In genomic region chr1:89103505-89103904, GRCm38 (mm10) we compare ENCODE assay signal across 15 mouse cellular contexts. TPM values are rescaled to one million over a fixed set of nuclear protein-coding genes. Genes with fewer than 3 reads are reported as not detected.
DNase-seq lines count a peak whose midpoint lies in the region; ATAC-seq and TF ChIP-seq lines count a peak whose summit lies in the region.
"Had no signal": no experiment of that assay in that cellular context is flagged by ENCODE, and none has a peak within 500 bp of the region (broad histone marks: within the 10 kb centered on the region; RNA-seq: fewer than 3 reads in every experiment).

No protein-coding gene starts in this region.

- peak overlapping the region; percentile 47; the same call in 1 of the 2 replicates for H3K4me2 ChIP-seq in heart, embryonic 14.5 days (ENCODE audit: low read length)
- no peak overlapping the region for H3K4me2 ChIP-seq in lung, embryonic 14.5 days
- no peak overlapping the region for H3K4me2 ChIP-seq in embryonic facial prominence, embryonic 13.5 days
- no peak overlapping the region for H3K4me2 ChIP-seq in heart, postnatal 0 days (ENCODE audit: low read depth, low read length)
- H3K4me2 ChIP-seq: hindbrain, embryonic 13.5 days; midbrain, embryonic 11.5 days had no signal

- no peak for TF ChIP-seq CTCF in lung, embryonic 14.5 days (IDR thresholded peaks at IDR 0.05; ENCODE audit: low read depth)
- TF ChIP-seq CTCF in heart, postnatal 0 days (IDR thresholded peaks at IDR 0.05; ENCODE audit: low read depth): no peak

- no peaks in the 10 kb centered on the region for H3K9me3 ChIP-seq in heart, embryonic 14.5 days (ENCODE audit: control insufficient read depth, low read length)
- H3K9me3 ChIP-seq in lung, embryonic 14.5 days (ENCODE audit: low read depth, low read length): no peaks in the 10 kb centered on the region
- no peaks in the 10 kb centered on the region for H3K9me3 ChIP-seq in embryonic facial prominence, embryonic 13.5 days
- no peaks in the 10 kb centered on the region for H3K9me3 ChIP-seq in heart, postnatal 0 days (replicated peaks; ENCODE audit: control insufficient read depth, low read length)
- H3K9me3 ChIP-seq: hindbrain, embryonic 13.5 days had no signal

- 70% methylated on average over 12 of the region's 12 CpGs for WGBS in heart, embryonic 14.5 days
- WGBS in lung, embryonic 14.5 days: 56% methylated on average over 12 of the region's 12 CpGs
- WGBS in embryonic facial prominence, embryonic 13.5 days: 84% methylated on average over 12 of the region's 12 CpGs
- WGBS in heart, postnatal 0 days: 55% methylated on average over 12 of the region's 12 CpGs

- H3K4me1 ChIP-seq in heart, embryonic 14.5 days (ENCODE audit: control insufficient read depth in 2 of 2, insufficient read depth in 2 of 2, low read length in 2 of 2): peaks cover 52 to 64% of the 10 kb centered on the region in 2 experiments
- H3K4me1 ChIP-seq in lung, embryonic 14.5 days (ENCODE audit: insufficient read depth): peaks cover 57% of the 10 kb centered on the region
- H3K4me1 ChIP-seq in embryonic facial prominence, embryonic 13.5 days: peaks cover 60% of the 10 kb centered on the region
- peaks cover 51% of the 10 kb centered on the region for H3K4me1 ChIP-seq in heart, postnatal 0 days (ENCODE audit: control insufficient read depth, insufficient read depth)

- H3K27ac ChIP-seq in heart, embryonic 14.5 days (replicated peaks in 1 of 2; ENCODE audit: control insufficient read depth in 1 of 2, insufficient read depth in 1 of 2, low read depth in 2 of 2, low read length in 2 of 2): peak overlapping the region; percentile 94 to 97
- peak overlapping the region; percentile 87; the same call in 1 of the 2 replicates for H3K27ac ChIP-seq in lung, embryonic 14.5 days (ENCODE audit: low read depth)
- H3K27ac ChIP-seq in embryonic facial prominence, embryonic 13.5 days: 0 out of 2 replicates have a peak overlapping the region, but pooled peaks have one; percentile 28
- peak overlapping the region; percentile 92 for H3K27ac ChIP-seq in heart, postnatal 0 days (ENCODE audit: low read depth)
- H3K27ac ChIP-seq: liver, embryonic 14.5 days had no signal

- no peak for ATAC-seq in heart, embryonic 14.5 days (ENCODE audit: insufficient number of reproducible peaks, insufficient read depth, low FRiP score, low read depth)
- 0 out of 2 replicates have a peak, but pooled peaks have one; percentile 20 for ATAC-seq in lung, embryonic 14.5 days (ENCODE audit: insufficient read depth)
- ATAC-seq in embryonic facial prominence, embryonic 13.5 days (ENCODE audit: insufficient number of reproducible peaks, insufficient read depth, low FRiP score, low TSS enrichment, low read depth): no peak
- ATAC-seq in heart, postnatal 0 days (ENCODE audit: insufficient read depth, low read depth): no peak
- ATAC-seq in megakaryocyte-erythroid progenitor cell, adult 5-6 weeks (replicated peaks; ENCODE audit: low FRiP score, low TSS enrichment, poor library complexity, severe bottlenecking): no peak
- ATAC-seq: activated CD4-positive, CD25-positive, alpha-beta regulatory T cell, adult 4 months; forebrain, embryonic 14.5 days had no signal

- intact Hi-C loops in heart, postnatal 36 days (cut with DNase I): no loop called here

- no peak overlapping the region for H3K4me3 ChIP-seq in heart, embryonic 14.5 days (ENCODE audit: control insufficient read depth in 1 of 2, insufficient read depth in 1 of 2, low read depth in 1 of 2, low read length in 2 of 2)
- H3K4me3 ChIP-seq in lung, embryonic 14.5 days (ENCODE audit: low read depth, low read length): no peak overlapping the region
- H3K4me3 ChIP-seq in embryonic facial prominence, embryonic 13.5 days: no peak overlapping the region
- H3K4me3 ChIP-seq in heart, postnatal 0 days (ENCODE audit: low read depth, low read length): no peak overlapping the region
- H3K4me3 ChIP-seq: hindbrain, embryonic 13.5 days; myocyte had no signal

- no peak for DNase-seq in heart, postnatal 36 days
- peak; percentile 60 for DNase-seq in lung, embryonic 14.5 days
- DNase-seq in lung, adult 18-20 months: no peak
- no peak for DNase-seq in heart, postnatal 0 days (ENCODE audit: low spot score)
- DNase-seq: kidney, postnatal 10 days; thymus, postnatal 36 days had no signal

- H3K27me3 ChIP-seq in heart, embryonic 14.5 days (ENCODE audit: control insufficient read depth, insufficient read depth, low read length): no peaks in the 10 kb centered on the region
- H3K27me3 ChIP-seq in lung, embryonic 14.5 days (ENCODE audit: insufficient read depth, low read length): no peaks in the 10 kb centered on the region
- no peaks in the 10 kb centered on the region for H3K27me3 ChIP-seq in embryonic facial prominence, embryonic 13.5 days
- H3K27me3 ChIP-seq in heart, postnatal 0 days (ENCODE audit: control insufficient read depth, insufficient read depth, low read length): no peaks in the 10 kb centered on the region
- H3K27me3 ChIP-seq: hindbrain, embryonic 13.5 days had no signal

- peak overlapping the region; percentile 42; the same call in 1 of the 2 replicates for H3K9ac ChIP-seq in heart, embryonic 14.5 days (ENCODE audit: low read length)
- no peak overlapping the region for H3K9ac ChIP-seq in lung, embryonic 14.5 days
- no peak overlapping the region for H3K9ac ChIP-seq in embryonic facial prominence, embryonic 13.5 days
- no peak overlapping the region for H3K9ac ChIP-seq in heart, postnatal 0 days (replicated peaks; ENCODE audit: low read depth, low read length)
- H3K9ac ChIP-seq: liver, embryonic 14.5 days had no signal

- no peak for TF ChIP-seq EP300 in heart, postnatal 0 days (IDR thresholded peaks at IDR 0.05; ENCODE audit: low read depth)

- H3K36me3 ChIP-seq in heart, embryonic 14.5 days (ENCODE audit: control insufficient read depth, insufficient read depth, low read length): no peaks in the 10 kb centered on the region
- H3K36me3 ChIP-seq in lung, embryonic 14.5 days (ENCODE audit: insufficient read depth): no peaks in the 10 kb centered on the region
- H3K36me3 ChIP-seq in embryonic facial prominence, embryonic 13.5 days: no peaks in the 10 kb centered on the region
- 0 out of 2 replicates have a peak, but pooled peaks cover 12% of the 10 kb centered on the region for H3K36me3 ChIP-seq in heart, postnatal 0 days (replicated peaks; ENCODE audit: control insufficient read depth, insufficient read depth, low read length)
- H3K36me3 ChIP-seq: hindbrain, embryonic 13.5 days had no signal

RNA-seq across cellular contexts. Expression of gene Sh3bp4, which starts 33.3 kb away (rescaled TPM):
- 17.2 and 19.2 TPM in 2 replicates for polyA plus RNA-seq in heart, embryonic 14.5 days (2014; fragmentation: Nextera tagmentation; extraction: Ambion mirVana)
- total RNA-seq in heart, postnatal 36 days (2021): 10 to 100 TPM; 11.3 to 11.8 TPM
- polyA plus RNA-seq in lung, embryonic 14.5 days (2014; fragmentation: Nextera tagmentation; extraction: Ambion mirVana): 25.5 and 26.2 TPM in 2 replicates
- polyA plus RNA-seq in embryonic facial prominence, embryonic 13.5 days (2015; fragmentation: Nextera tagmentation; extraction: Ambion mirVana): 24.1 and 26.1 TPM in 2 replicates
- 50.6 and 74.8 TPM in 2 replicates for total RNA-seq in heart, postnatal 0 days (2014; rRNA removed; ENCODE audit: low replicate concordance)
- polyA plus RNA-seq in heart, postnatal 0 days (2015; fragmentation: Nextera tagmentation; extraction: Ambion mirVana): 11.0 and 15.1 TPM in 2 replicates
- total RNA-seq in megakaryocyte-erythroid progenitor cell, adult 5-6 weeks (2014; fragmentation: Nextera tagmentation): not detected in 2 replicates
- total RNA-seq in megakaryocyte-erythroid progenitor cell, adult 5-6 weeks (2017): 0.08 TPM in 1 of 2 replicates, not detected in the other

Comparison
In these comparisons a context has a peak if more than half of its experiments do, and no peak if none do; other contexts are left out.
1. H3K27ac ChIP-seq: peak in every context shown above with its lines; median percentile 96 in heart, embryonic 14.5 days; 92 in heart, postnatal 0 days; 87 in lung, embryonic 14.5 days; 28 in embryonic facial prominence, embryonic 13.5 days.